Mouse (Mus musculus) heart, embryonic 10.5 days (tissue): ENCODE measurements at regions not wholly inside any gene's neighbourhood (a gene's known extent, or its start where the extent isn't known, plus 50 kb on each side); places are given as distances from the start of the nearest gene placed in this dataset.

Experiments
- DNase-seq: peaks from one replicate; pipeline ENCODE4 v3.0.0-alpha.2; 2017; ENCODE audit warnings: low spot score
- H3K27ac ChIP-seq: fragments of 300-500 bp; sonication (generic); 2 replicates; pipeline ENCODE4 v1.5.1; 2016; ENCODE audit warnings: mild to moderate bottlenecking
- H3K27me3 ChIP-seq: fragments of 300-500 bp; sonication (generic); 2 replicates; pipeline ENCODE4 v1.6.1; 2016; ENCODE audit warnings: mild to moderate bottlenecking; ENCODE audit not compliant: poor library complexity, insufficient read depth, severe bottlenecking
- H3K36me3 ChIP-seq: fragments of 300-500 bp; sonication (generic); 2 replicates; pipeline ENCODE4 v1.6.1; 2016; ENCODE audit warnings: mild to moderate bottlenecking, moderate library complexity
- H3K4me1 ChIP-seq: fragments of 300-500 bp; sonication (generic); 2 replicates; pipeline ENCODE4 v1.6.1; 2016; ENCODE audit warnings: mild to moderate bottlenecking
- H3K4me3 ChIP-seq: fragments of 300-500 bp; sonication (generic); 2 replicates; pipeline ENCODE4 v1.5.1; 2016; ENCODE audit warnings: mild to moderate bottlenecking, moderate library complexity
- H3K9me3 ChIP-seq: fragments of 300-500 bp; sonication (generic); 2 replicates; pipeline ENCODE4 v1.6.1; 2016; ENCODE audit warnings: mild to moderate bottlenecking, moderate library complexity
- WGBS: fragments of 180-500 bp; shearing (Covaris S2); methylation state at CpG from one replicate; pipeline ENCODE4 v1.1.7; 2016; 5-methylcytosine and 5-hydroxymethylcytosine counted together

DNA sequence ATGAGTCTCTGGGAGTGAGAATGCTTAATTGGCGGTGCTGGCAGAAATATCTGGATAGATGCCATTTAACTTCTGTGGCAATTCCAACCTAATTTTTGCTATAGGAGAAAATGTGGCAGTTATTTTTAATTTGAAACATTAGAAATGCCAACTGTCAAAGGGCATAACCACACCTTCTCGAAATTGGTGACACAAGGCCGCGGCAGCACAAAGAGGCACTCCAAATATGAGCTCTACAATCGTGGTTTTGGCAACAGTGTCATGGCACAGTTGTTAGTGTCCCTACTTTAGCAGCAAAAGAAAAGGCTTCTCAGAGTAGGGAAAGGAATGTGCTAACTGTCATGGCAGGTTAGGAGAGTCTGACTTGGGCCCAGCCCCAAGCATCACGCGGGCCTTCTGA is 157.0 kb upstream of the Runx1 start:
- DNase-seq: peak; percentile 61
- H3K27me3 ChIP-seq: peaks cover 9% of the 10 kb centered on the region
- no peak overlapping the region for H3K4me3 ChIP-seq
- WGBS: 91% methylated on average over 7 of the region's 7 CpGs
- no peaks in the 10 kb centered on the region for H3K4me1 ChIP-seq
- no peaks in the 10 kb centered on the region for H3K36me3 ChIP-seq
- no peak overlapping the region for H3K27ac ChIP-seq
- H3K9me3 ChIP-seq: no peaks in the 10 kb centered on the region

DNA sequence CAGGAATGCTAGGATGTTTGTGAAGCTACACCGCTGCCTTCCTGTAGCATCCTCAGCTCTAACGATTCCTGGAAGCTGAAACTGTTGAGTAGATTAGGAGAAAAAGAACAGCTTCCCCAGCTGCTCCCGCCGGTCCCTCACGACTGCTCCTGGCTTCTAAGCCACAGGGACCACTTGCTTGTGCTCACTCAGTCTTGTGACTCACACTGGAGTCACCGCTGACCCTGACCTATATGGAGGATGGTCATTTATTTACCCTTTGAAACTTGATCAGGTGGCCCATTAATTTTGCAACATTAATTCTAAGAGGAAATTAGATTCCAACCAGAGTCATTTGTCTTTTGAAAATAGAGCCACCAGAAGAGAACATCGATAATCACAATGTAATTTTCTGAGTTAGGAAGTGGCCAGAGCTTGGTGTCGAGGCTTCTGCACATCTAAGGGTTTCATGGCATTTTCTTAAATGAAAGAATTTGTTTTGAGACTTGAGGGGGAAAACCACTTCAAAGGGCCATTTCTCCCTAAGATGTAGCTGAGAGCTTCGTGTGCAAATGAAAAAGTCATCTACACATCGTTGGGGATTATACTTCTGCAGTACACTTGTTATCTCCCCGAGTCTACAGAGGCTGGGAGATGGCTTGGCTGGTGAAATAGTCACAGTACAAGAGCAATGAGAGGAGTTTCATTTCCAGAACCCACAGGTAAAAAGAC is 153.8 kb upstream of the Runx1 start:
- no peaks in the 10 kb centered on the region for H3K36me3 ChIP-seq
- 69% methylated on average over 11 of the region's 11 CpGs for whole genome bisulfite sequencing
- no peak overlapping the region for H3K4me3 ChIP-seq
- no peaks in the 10 kb centered on the region for H3K4me1 ChIP-seq
- H3K27ac ChIP-seq: no peak overlapping the region
- H3K9me3 ChIP-seq: no peaks in the 10 kb centered on the region
- peak; percentile 3 for DNase-seq
- H3K27me3 ChIP-seq: peaks cover 12% of the 10 kb centered on the region

DNA sequence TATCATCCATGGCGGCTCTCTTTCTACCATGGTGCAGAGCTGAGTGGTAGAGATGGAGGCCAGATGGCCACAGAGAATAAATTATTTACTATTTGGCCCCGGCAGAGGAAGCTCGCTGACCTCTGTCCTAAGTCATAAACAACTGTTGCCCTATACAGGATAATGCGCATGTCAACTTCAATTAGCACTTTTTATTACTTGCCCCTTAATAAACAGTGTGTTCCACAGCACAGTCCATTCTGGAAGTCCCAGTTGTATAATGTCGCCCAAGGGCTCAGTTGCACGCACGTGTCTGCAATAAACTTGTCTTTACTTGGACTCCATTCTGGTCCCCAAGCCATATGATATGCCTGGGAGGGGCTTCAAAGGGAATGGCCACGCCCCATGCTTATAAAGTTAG is 150.1 kb upstream of the Runx1 start:
- Histone ChIP-seq H3K4me3 (no peak overlapping the region), H3K4me1 (no peaks in the 10 kb centered on the region), H3K9me3 (no peaks in the 10 kb centered on the region), H3K27me3 (peaks cover 17% of the 10 kb centered on the region; the same call in 1 of the 2 replicates), H3K36me3 (no peaks in the 10 kb centered on the region), H3K27ac (no peak overlapping the region)
- DNase-seq: peak; percentile 20
- WGBS: 89% methylated on average over 8 of the region's 8 CpGs

DNA sequence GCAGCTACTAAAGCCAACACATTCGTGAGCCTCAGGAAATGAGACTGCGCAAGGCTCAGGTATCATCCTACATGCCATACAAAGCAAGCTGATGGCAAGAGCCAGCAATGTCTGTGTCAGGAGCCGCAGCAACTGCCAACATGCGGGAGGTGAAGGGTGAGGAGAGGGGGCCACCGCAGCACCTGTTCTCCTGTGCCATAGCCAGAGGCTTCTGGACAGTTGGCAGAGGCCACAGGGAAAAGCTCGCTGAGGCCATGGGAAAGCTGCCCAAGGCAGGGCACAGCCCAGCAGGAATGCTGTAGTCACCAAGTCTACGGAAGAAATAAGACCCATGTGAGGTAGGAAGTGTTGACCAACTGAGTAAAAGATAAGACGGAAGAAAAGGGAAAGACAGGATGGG is 149.1 kb upstream of the Runx1 start:
- Histone ChIP-seq H3K4me3 (no peak overlapping the region), H3K36me3 (no peaks in the 10 kb centered on the region), H3K27ac (no peak overlapping the region), H3K27me3 (peaks cover 19% of the 10 kb centered on the region; the same call in 1 of the 2 replicates), H3K9me3 (no peaks in the 10 kb centered on the region), H3K4me1 (no peaks in the 10 kb centered on the region)
- DNase-seq: peak; percentile 63
- WGBS: 83% methylated on average over 8 of the region's 8 CpGs

DNA sequence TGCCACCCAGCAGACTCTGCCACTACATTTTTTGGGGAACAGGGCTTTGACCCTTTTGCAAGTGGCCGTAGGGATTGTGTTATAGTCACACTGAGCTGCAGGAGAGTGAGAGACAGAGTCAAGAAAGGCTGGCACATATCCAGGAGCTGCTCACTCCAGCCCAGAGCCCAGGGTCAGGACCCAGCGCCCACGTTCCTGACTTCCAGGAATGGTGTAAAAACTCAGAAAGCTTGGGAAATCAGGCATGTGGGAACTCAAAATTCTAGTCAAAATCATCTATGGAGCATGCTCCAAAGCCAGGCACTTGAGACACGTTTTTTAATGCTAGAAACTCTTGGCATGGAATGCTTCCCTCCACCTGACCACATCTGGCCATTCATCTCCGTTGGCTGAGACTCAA is 146.7 kb upstream of the Runx1 start:
- H3K36me3 ChIP-seq: no peaks in the 10 kb centered on the region
- DNase-seq: peak; percentile 47
- 75% methylated on average over 5 of the region's 5 CpGs for WGBS
- peaks cover 19% of the 10 kb centered on the region; the same call in 1 of the 2 replicates for H3K27me3 ChIP-seq
- no peaks in the 10 kb centered on the region for H3K9me3 ChIP-seq
- H3K27ac ChIP-seq: no peak overlapping the region
- H3K4me1 ChIP-seq: no peaks in the 10 kb centered on the region
- no peak overlapping the region for H3K4me3 ChIP-seq

DNA sequence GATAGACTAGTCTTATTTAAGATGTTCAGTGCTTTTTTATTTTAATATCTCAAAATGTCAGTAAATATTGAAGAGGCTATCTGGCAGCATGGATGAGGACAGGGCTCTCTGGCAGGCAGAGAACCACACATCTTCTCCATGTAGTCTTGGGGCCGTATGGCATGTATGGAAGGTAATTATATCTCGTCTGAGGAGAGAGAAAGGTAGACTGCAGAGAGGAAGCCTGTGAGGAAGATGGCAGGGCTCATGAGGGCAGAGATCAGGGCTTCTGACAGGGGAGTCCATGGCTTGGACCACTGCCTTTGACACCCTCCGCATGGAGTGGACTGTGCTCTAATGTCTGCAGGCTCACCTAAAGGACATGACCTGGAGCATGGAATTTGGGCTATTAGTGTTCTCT is 146.0 kb upstream of the Runx1 start:
- Histone ChIP-seq H3K27me3 (peaks cover 15% of the 10 kb centered on the region; the same call in 1 of the 2 replicates), H3K36me3 (no peaks in the 10 kb centered on the region), H3K4me1 (no peaks in the 10 kb centered on the region), H3K27ac (no peak overlapping the region), H3K4me3 (no peak overlapping the region), H3K9me3 (no peaks in the 10 kb centered on the region)
- 76% methylated on average over 3 of the region's 3 CpGs for WGBS
- DNase-seq: peak; percentile 51

DNA sequence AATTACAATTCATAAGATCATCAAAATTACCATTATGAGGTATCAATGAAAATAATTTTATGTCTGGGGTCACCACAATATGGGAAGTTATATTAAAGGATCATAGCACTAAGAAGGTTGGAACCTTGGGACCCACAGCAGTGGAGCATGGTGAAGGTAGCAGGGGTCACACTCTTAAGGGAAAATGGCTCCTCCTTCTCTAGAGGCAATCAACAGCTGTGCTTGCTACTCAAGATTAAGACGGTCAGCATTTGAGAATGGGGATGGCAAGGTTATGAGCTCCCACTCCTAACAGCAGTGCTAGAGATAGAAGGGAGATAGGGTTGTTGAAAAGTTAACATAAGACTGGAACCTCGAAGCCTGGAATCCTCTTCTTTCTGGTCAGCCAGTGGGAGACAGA is 144.6 kb upstream of the Runx1 start:
- Histone ChIP-seq H3K27ac (no peak overlapping the region), H3K4me3 (no peak overlapping the region), H3K36me3 (no peaks in the 10 kb centered on the region), H3K4me1 (no peaks in the 10 kb centered on the region), H3K27me3 (peaks cover 14% of the 10 kb centered on the region; the same call in 1 of the 2 replicates), H3K9me3 (no peaks in the 10 kb centered on the region)
- 72% methylated on average over 2 of the region's 2 CpGs for WGBS
- peak; percentile 10 for DNase-seq

DNA sequence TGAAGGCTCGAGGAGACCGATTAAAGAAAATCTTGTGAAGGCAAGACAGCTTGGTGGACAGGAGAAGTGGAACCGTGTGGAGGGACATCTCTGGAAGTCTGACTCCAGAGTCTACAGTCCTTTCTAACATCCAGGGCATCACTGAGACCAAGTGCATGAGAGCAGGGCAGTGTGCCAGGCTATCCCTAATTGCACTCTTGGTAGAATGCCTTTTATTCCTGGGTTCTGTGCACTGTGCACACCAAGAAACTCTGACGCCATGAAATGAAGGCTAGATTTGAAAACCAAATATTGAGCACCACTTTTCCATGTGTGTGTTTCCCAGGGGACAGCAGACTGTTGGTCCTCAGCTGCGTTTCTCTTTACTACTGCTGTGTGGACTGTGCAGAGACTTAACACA is 143.1 kb upstream of the Runx1 start:
- Histone ChIP-seq H3K9me3 (no peaks in the 10 kb centered on the region), H3K4me3 (no peak overlapping the region), H3K27ac (no peak overlapping the region), H3K36me3 (no peaks in the 10 kb centered on the region), H3K27me3 (peaks cover 11% of the 10 kb centered on the region; the same call in 1 of the 2 replicates), H3K4me1 (no peaks in the 10 kb centered on the region)
- DNase-seq: no peak
- WGBS: 82% methylated on average over 5 of the region's 5 CpGs

DNA sequence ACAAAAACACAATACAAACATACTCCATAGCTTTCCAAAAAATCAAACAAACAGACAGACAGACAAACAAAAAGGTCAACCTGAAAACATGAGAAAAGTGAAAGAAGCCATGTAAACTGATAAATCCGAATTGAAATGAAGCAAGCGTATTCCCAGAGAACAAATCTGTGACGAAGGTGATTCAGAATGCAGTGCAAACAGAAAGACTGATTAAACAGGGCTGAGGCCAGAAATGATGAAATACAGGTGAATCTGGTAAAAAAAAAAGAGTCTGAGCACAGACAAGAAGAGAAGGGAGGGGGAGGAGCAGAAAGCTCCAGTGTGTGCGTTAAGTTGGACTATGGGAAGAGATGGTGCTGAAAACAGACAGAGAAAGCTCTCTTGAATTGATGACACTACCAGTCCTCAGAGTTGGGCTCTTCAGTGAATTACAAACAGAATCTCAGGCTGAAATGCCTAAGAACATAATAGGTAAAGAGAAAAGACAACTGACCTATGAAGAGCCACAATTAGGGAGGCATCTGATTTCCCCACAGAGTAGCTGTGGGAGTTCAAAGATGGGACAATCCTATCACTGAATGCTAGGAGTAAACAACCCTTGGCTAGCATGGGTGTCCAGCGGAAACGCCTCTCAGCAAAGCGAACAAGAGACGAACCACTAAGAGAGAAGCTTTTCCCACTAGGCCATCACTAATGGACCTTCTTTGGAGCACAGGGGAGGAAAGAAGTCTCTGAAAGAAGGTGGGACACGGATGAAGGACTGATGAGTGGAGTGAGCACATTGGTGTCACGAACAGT is 140.3 kb upstream of the Runx1 start:
- DNase-seq: peak; percentile 16
- H3K36me3 ChIP-seq: no peaks in the 10 kb centered on the region
- H3K27ac ChIP-seq: no peak overlapping the region
- peaks cover 18% of the 10 kb centered on the region; the same call in 1 of the 2 replicates for H3K27me3 ChIP-seq
- 81% methylated on average over 10 of the region's 10 CpGs for WGBS
- H3K9me3 ChIP-seq: no peaks in the 10 kb centered on the region
- no peak overlapping the region for H3K4me3 ChIP-seq
- H3K4me1 ChIP-seq: peaks cover 3% of the 10 kb centered on the region

DNA sequence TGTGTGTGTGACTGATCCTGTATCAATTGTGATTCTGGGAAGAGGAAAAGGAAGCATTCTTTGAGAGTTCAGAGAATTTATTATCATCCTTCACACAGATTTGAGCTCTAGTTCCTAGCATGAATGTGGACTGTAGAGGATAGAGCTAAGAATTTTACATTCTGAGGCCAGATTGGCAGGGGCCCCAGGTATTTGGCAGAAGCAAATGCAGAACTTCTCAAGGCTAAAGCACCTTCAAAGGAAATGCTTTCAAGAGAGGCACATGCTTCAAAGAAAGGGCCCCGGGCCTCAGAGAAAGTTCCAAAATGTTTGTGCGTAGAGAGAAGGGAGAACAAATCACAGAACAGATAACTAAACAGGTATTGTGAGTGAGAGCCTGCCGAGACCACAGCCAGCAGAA is 139.7 kb upstream of the Runx1 start:
- DNase-seq: peak; percentile 43
- WGBS: 73% methylated on average over 3 of the region's 3 CpGs
- H3K27ac ChIP-seq: no peak overlapping the region

DNA sequence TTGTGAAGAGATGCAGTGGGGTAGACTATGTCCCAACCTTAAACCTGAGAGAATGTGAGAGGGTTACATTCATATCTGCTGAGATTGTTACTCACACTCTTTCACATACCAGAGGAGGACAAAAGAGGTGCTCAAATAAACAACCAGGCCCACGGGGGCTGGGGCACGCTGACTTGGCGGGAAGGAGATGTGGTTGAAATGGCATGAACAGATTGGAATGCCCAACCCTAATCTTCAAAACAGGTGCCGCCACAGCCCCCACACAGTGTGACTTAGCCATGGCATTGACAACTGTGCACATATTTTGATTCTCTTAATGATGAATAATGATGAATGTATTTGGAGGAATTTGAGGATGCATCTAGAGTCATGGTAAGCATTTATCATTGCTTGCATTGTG is 137.6 kb upstream of the Runx1 start:
- DNase-seq: peak; percentile 66
- peaks cover 25% of the 10 kb centered on the region; the same call in 1 of the 2 replicates for H3K27me3 ChIP-seq
- H3K9me3 ChIP-seq: no peaks in the 10 kb centered on the region
- WGBS: 89% methylated on average over 4 of the region's 4 CpGs
- no peak overlapping the region for H3K4me3 ChIP-seq
- no peaks in the 10 kb centered on the region for H3K36me3 ChIP-seq
- no peak overlapping the region for H3K27ac ChIP-seq
- peaks cover 9% of the 10 kb centered on the region for H3K4me1 ChIP-seq

More for the DNA sequence above, 139.7 kb upstream of the Runx1 start:
- H3K4me3 ChIP-seq: no peak overlapping the region
- H3K36me3 ChIP-seq: no peaks in the 10 kb centered on the region
- peaks cover 20% of the 10 kb centered on the region; the same call in 1 of the 2 replicates for H3K27me3 ChIP-seq
- peaks cover 9% of the 10 kb centered on the region for H3K4me1 ChIP-seq
- H3K9me3 ChIP-seq: no peaks in the 10 kb centered on the region

DNA sequence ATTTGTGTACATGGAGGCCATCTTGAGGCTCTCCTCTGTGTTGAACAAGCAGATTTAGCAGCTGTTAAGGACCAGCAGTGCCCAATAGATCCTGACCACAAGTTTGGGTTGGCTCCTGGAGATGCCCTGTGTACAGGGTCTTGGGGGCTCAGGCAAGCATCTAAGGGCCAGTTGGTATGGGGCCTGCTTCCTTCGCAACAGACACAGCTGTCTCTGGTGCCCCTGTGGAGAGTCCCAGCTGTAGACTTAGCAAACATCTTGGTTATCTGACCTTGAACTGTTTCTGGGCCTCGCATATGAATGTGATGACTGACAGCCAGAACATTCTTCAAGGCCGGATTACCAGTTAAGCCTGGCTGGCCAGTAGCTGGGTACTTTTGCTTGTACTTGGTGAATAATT is 135.4 kb upstream of the Runx1 start:
- Histone ChIP-seq H3K9me3 (no peaks in the 10 kb centered on the region), H3K4me3 (no peak overlapping the region), H3K4me1 (peaks cover 9% of the 10 kb centered on the region), H3K27me3 (peaks cover 33% of the 10 kb centered on the region; the same call in 1 of the 2 replicates), H3K27ac (no peak overlapping the region), H3K36me3 (no peaks in the 10 kb centered on the region)
- WGBS: 55% methylated on average over 3 of the region's 3 CpGs
- DNase-seq: peak; percentile 55

DNA sequence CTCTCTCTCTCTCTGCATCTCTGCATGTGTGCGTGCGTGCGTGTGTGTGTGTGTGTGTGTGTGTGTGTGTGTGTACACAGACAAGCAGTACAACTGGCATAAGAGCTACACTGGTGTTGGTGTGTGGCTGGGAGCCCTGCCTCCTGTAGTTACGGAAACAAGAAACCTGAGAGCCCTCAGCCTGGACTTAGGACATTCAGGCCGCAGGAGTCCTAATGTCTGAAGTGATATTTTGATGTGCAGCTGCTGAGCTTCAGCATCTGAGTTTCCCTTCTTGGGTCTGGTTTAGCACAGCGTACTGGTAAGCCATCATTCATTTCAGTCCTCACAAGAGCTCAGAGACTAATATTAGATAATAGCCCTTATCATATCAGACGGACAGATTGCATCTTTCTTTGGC is 134.8 kb upstream of the Runx1 start:
- Histone ChIP-seq H3K4me3 (no peak overlapping the region), H3K27me3 (peaks cover 33% of the 10 kb centered on the region; the same call in 1 of the 2 replicates), H3K9me3 (no peaks in the 10 kb centered on the region), H3K4me1 (peaks cover 9% of the 10 kb centered on the region), H3K27ac (no peak overlapping the region), H3K36me3 (no peaks in the 10 kb centered on the region)
- 79% methylated on average over 7 of the region's 7 CpGs for WGBS
- DNase-seq: peak; percentile 11
